Mouse (Mus musculus) heart, embryonic 13.5 days (tissue): Measurements from ENCODE around the gene Gm32742. TPM values are rescaled to one million over a fixed set of nuclear protein-coding genes. Genes with fewer than 3 reads are reported as not detected.

ENCODE experiments used
- ATAC-seq: fragments of 200-750 bp; cut with Nextera tagmentation; 2 replicates; pipeline ENCODE4 v1.8.0; 2017; ENCODE audit warnings: moderate TSS enrichment; ENCODE audit not compliant: insufficient number of reproducible peaks, low FRiP score, low TSS enrichment; ENCODE audit errors: extremely low read depth
- H3K27ac ChIP-seq: fragments of 300-500 bp; sonication (generic); replicated peaks from 2 replicates; pipeline ENCODE4 v1.5.1; 2015; ENCODE audit warnings: moderate library complexity, mild to moderate bottlenecking, inconsistent platforms
- H3K27me3 ChIP-seq: fragments of 300-500 bp; sonication (generic); replicated peaks from 2 replicates; pipeline ENCODE4 v1.6.1; 2015; ENCODE audit warnings: mild to moderate bottlenecking, inconsistent platforms
- H3K36me3 ChIP-seq: fragments of 300-500 bp; sonication (generic); 2 replicates; pipeline ENCODE4 v1.6.1; 2015; ENCODE audit warnings: mild to moderate bottlenecking, inconsistent platforms
- H3K4me1 ChIP-seq: fragments of 300-500 bp; sonication (generic); 2 replicates; pipeline ENCODE4 v1.6.1; 2015; ENCODE audit warnings: inconsistent platforms
- H3K4me2 ChIP-seq: fragments of 300-500 bp; sonication (generic); 2 replicates; pipeline ENCODE4 v1.6.1; 2015; ENCODE audit warnings: inconsistent platforms, mild to moderate bottlenecking, moderate library complexity
- H3K4me3 ChIP-seq: fragments of 300-500 bp; sonication (generic); 2 replicates; pipeline ENCODE4 v1.5.1; 2015; ENCODE audit warnings: moderate library complexity, mild to moderate bottlenecking, inconsistent platforms
- H3K9ac ChIP-seq: fragments of 300-500 bp; sonication (generic); 2 replicates; pipeline ENCODE4 v1.6.1; 2015; ENCODE audit warnings: inconsistent platforms, mild to moderate bottlenecking, moderate library complexity
- H3K9me3 ChIP-seq: fragments of 300-500 bp; sonication (generic); 2 replicates; pipeline ENCODE4 v1.6.1; 2016; ENCODE audit warnings: inconsistent platforms
- WGBS: fragments of 180-500 bp; shearing (Covaris S2); methylation state at CpG from one replicate; pipeline ENCODE4 v1.1.7; 2015; ENCODE audit warnings: mixed read lengths; 5-methylcytosine and 5-hydroxymethylcytosine counted together
- polyA plus RNA-seq: library from polyadenylated mRNA; unstranded; fragments of >200 nt; fragmentation: Nextera tagmentation; extraction: Ambion mirVana; gene quantifications from 2 replicates; pipeline ENCODE4 v1.2.1, GENCODE M21; 2015

Gene Gm32742
- polyA plus RNA-seq, result 0.01 TPM in 1 of 2 replicates, not detected in the other

- 44% methylated on average over 6 of the region's 6 CpGs for whole genome bisulfite sequencing
- Histone ChIP-seq H3K9ac (no peak within 1 kb of the TSS), H3K27me3 (peaks cover 9% of the 10 kb centered on the region), H3K4me1 (no peaks in the 10 kb centered on the region), H3K9me3 (no peaks in the 10 kb centered on the region), H3K27ac (no peak within 1 kb of the TSS), H3K4me2 (no peak within 1 kb of the TSS), H3K36me3 (no peaks in the 10 kb centered on the region), H3K4me3 (no peak within 1 kb of the TSS)
- no peak for ATAC-seq
Measured at GRCm38 (mm10) chr9:51165312-51166180, at the start of gene Gm32742. Gene Gm32742, minus strand, starts transcription at chr9:51165517.

- Histone ChIP-seq H3K4me1 (no peaks in the 10 kb centered on the region), H3K9me3 (no peaks in the 10 kb centered on the region), H3K36me3 (no peaks in the 10 kb centered on the region), H3K9ac (no peak overlapping the region), H3K27ac (no peak overlapping the region), H3K27me3 (no peaks in the 10 kb centered on the region), H3K4me3 (no peak overlapping the region), H3K4me2 (no peak overlapping the region)
- WGBS, result 83% methylated on average over 6 of the region's 6 CpGs
- ATAC-seq, result no peak
Measured at GRCm38 (mm10) chr9:51213729-51214237, 48.5 kb upstream of the Gm32742 start.

DNA sequence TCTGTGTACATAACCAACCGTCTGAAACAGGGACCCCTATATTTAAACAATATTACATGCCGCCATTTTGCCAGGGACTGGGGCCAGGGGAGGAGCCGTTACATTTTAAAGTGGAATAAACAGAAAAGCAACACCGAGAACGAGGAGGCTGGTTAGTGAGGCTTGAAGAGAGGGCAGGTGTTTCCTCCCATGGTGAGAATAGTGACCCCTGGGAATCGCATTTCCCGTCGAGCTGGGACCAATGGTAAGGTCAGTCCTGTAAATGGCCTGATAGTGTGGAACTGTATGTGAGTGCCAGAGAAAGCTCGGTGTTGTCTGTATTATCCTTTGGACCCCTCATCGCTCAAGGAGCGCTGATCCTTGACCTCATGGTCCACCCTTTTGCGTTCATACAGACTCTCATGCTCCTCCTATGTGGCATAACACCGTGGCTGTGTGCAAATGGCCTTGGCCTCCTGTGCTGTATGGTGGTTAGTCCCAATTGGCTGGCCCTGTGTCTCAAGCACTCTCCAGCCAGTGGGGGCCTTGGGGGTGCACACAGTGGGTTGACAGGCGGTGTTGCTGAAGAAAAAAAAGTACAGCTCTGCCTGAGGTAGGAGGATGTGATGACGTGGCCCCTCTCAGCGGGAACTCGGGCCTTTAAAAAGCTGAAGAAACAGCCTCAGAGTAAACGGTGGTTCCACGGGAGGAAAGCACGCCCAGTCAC is 47.9 kb upstream of the Gm32742 start, which contains the start of gene Pou2af1:
Gene Pou2af1 (plus strand): TSS at position 686 of the 706 bp plus-strand sequence.
- Histone ChIP-seq H3K9me3 (no peaks in the 10 kb centered on the region), H3K4me1 (no peaks in the 10 kb centered on the region), H3K27ac (no peak within 1 kb of the TSS), H3K4me2 (no peak within 1 kb of the TSS), H3K4me3 (no peak within 1 kb of the TSS), H3K36me3 (no peaks in the 10 kb centered on the region), H3K9ac (no peak within 1 kb of the TSS), H3K27me3 (no peaks in the 10 kb centered on the region)
- 73% methylated on average over 20 of the region's 20 CpGs for WGBS
- no peak for ATAC-seq

- Histone ChIP-seq H3K9ac (no peak overlapping the region), H3K4me2 (no peak overlapping the region), H3K4me3 (no peak overlapping the region), H3K4me1 (no peaks in the 10 kb centered on the region), H3K9me3 (no peaks in the 10 kb centered on the region), H3K27ac (no peak overlapping the region), H3K36me3 (no peaks in the 10 kb centered on the region), H3K27me3 (no peaks in the 10 kb centered on the region)
- WGBS, result 67% methylated on average over 6 of the region's 6 CpGs
- no peak for ATAC-seq
Measured at GRCm38 (mm10) chr9:51211191-51211590, 45.9 kb upstream of the Gm32742 start.

DNA sequence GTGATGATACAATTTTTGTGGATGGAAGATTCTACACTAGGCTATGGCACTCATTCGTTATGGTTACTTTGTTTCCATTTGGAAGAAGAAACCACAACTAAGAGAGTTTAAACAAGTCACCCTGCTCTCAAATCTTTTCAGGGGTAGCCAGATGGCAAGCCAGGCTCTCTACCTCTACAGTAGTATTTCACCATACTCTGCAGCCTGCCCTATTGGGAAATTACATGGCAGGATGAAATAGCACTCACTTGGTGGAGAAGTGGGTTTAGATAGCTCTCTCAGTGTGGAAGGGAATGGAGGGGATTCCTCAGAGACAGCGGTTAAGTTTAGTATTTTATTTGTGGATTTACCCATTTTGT is 43.6 kb upstream of the Gm32742 start:
- Histone ChIP-seq H3K27me3 (no peaks in the 10 kb centered on the region), H3K9ac (no peak overlapping the region), H3K4me2 (no peak overlapping the region), H3K36me3 (no peaks in the 10 kb centered on the region), H3K4me1 (no peaks in the 10 kb centered on the region), H3K4me3 (no peak overlapping the region), H3K9me3 (no peaks in the 10 kb centered on the region), H3K27ac (no peak overlapping the region)
- WGBS, result 72% methylated on average over 2 of the region's 2 CpGs
- no peak for ATAC-seq

- ATAC-seq, result no peak
- no peaks in the 10 kb centered on the region for H3K36me3 ChIP-seq
- no peaks in the 10 kb centered on the region for H3K27me3 ChIP-seq
- no peak overlapping the region for H3K4me3 ChIP-seq
- H3K9me3 ChIP-seq, result no peaks in the 10 kb centered on the region
- H3K27ac ChIP-seq, result no peak overlapping the region
- 64% methylated on average over 4 of the region's 4 CpGs for WGBS
- H3K4me2 ChIP-seq, result no peak overlapping the region
- no peaks in the 10 kb centered on the region for H3K4me1 ChIP-seq
- H3K9ac ChIP-seq, result no peak overlapping the region
Measured at GRCm38 (mm10) chr9:51194790-51195189, 29.5 kb upstream of the Gm32742 start.

DNA sequence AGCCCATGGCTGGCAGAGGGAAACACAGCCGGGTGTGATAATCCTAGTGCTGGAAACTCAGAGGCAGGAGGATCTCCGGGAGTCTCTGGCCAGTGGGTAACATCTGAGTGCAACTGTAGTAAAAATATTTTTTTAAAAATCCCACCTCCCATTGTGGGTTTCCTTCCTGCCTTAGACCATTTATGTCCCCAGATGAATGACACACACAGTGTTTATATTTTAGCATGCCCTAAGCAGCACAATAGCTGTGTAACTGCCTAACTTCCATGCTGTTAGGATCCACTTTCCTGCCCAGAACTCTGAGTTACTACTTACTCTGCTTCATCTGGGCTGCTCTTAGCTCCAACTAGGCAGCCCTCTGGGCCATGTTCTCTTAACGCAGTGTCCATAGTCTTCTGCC is 25.3 kb upstream of the Gm32742 start:
- Histone ChIP-seq H3K4me3 (no peak overlapping the region), H3K36me3 (no peaks in the 10 kb centered on the region), H3K4me2 (no peak overlapping the region), H3K9ac (no peak overlapping the region), H3K27ac (no peak overlapping the region), H3K27me3 (no peaks in the 10 kb centered on the region), H3K4me1 (no peaks in the 10 kb centered on the region), H3K9me3 (no peaks in the 10 kb centered on the region)
- no peak for ATAC-seq
- 66% methylated on average over 3 of the region's 3 CpGs for WGBS

DNA sequence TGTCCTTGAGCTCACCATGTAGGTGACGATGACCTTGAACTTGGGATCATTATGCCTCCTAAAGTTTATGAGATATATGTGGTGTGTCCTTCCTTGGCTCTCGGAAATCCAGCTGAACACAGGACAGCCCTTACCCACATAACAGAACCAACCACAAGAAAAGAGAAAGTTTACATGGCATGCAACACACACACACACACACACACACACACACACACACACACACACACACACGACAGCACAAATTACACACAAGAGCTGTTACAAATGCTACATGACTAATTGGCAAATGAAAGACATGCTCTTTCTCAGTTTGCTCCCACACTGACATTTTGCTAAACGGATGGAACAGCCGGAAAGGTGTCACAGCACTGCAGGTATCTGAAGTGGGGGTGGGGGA is 20.6 kb upstream of the Gm32742 start:
- Histone ChIP-seq H3K4me2 (no peak overlapping the region), H3K36me3 (no peaks in the 10 kb centered on the region), H3K27me3 (no peaks in the 10 kb centered on the region), H3K4me1 (no peaks in the 10 kb centered on the region), H3K27ac (no peak overlapping the region), H3K4me3 (no peak overlapping the region), H3K9ac (no peak overlapping the region), H3K9me3 (no peaks in the 10 kb centered on the region)
- WGBS, result 69% methylated on average over 5 of the region's 5 CpGs
- ATAC-seq, result no peak

DNA sequence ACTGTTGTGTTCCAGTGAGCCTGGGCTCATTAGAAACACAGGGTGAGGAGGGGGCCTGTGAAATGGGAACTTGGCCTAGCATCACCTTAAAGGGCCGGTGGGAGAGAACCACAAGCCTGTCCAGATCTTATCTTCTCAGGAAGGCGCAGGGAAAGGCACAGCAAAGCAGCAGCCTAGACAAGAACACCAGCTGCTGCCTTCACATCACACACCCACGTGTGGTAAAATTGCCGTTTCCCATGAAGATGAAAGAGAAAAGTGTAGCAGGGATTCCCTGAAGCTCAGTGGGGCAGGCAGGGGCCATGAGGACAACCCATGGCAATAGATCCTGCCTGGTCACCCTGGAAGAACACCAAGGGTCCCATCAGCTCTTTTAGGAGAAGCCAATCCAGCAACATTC is 20.1 kb upstream of the Gm32742 start:
- no peaks in the 10 kb centered on the region for H3K27me3 ChIP-seq
- H3K9me3 ChIP-seq, result no peaks in the 10 kb centered on the region
- H3K4me1 ChIP-seq, result no peaks in the 10 kb centered on the region
- H3K27ac ChIP-seq, result no peak overlapping the region
- ATAC-seq, result no peak
- no peaks in the 10 kb centered on the region for H3K36me3 ChIP-seq
- no peak overlapping the region for H3K4me2 ChIP-seq
- H3K4me3 ChIP-seq, result no peak overlapping the region
- 53% methylated on average over 4 of the region's 4 CpGs for WGBS
- H3K9ac ChIP-seq, result no peak overlapping the region

GRCm38 (mm10) chr9:51182716-51183710 is 17.7 kb upstream of the Gm32742 start:
- Histone ChIP-seq H3K27ac (no peak overlapping the region), H3K4me1 (no peaks in the 10 kb centered on the region), H3K9me3 (no peaks in the 10 kb centered on the region), H3K9ac (no peak overlapping the region), H3K4me2 (no peak overlapping the region), H3K4me3 (no peak overlapping the region), H3K27me3 (no peaks in the 10 kb centered on the region), H3K36me3 (no peaks in the 10 kb centered on the region)
- no peak for ATAC-seq
- WGBS, result 75% methylated on average over 15 of the region's 15 CpGs

- Histone ChIP-seq H3K9ac (no peak overlapping the region), H3K36me3 (no peaks in the 10 kb centered on the region), H3K27ac (no peak overlapping the region), H3K27me3 (no peaks in the 10 kb centered on the region), H3K4me3 (no peak overlapping the region), H3K9me3 (no peaks in the 10 kb centered on the region), H3K4me2 (no peak overlapping the region), H3K4me1 (no peaks in the 10 kb centered on the region)
- WGBS, result 71% methylated on average over 5 of the region's 5 CpGs
- no peak for ATAC-seq
Measured at GRCm38 (mm10) chr9:51180621-51181020, 15.3 kb upstream of the Gm32742 start.
